Mouse (Mus musculus) liver, embryonic 16.5 days (tissue): ENCODE results near the gene Apoh. TPM values are rescaled to one million over a fixed set of nuclear protein-coding genes. Genes with fewer than 3 reads are reported as not detected.

ENCODE experiments used
- ATAC-seq: fragments of 200-750 bp; cut with Nextera tagmentation; 2 replicates; pipeline ENCODE4 v1.8.0; 2017; ENCODE audit warnings: low read depth, mild to moderate bottlenecking, moderate number of reproducible peaks, moderate library complexity
- H3K27ac ChIP-seq: fragments of 300-500 bp; sonication (generic); 2 replicates; pipeline ENCODE4 v1.5.1; 2014; ENCODE audit warnings: mild to moderate bottlenecking, low read length
- H3K27me3 ChIP-seq: fragments of 300-500 bp; sonication (generic); 2 replicates; pipeline ENCODE4 v1.6.1; 2014; ENCODE audit warnings: low read depth, low read length, mixed read lengths; ENCODE audit not compliant: control insufficient read depth, insufficient read depth
- H3K36me3 ChIP-seq: fragments of 300-500 bp; sonication (generic); 2 replicates; pipeline ENCODE4 v1.6.1; 2014; ENCODE audit warnings: mild to moderate bottlenecking; ENCODE audit not compliant: control insufficient read depth, insufficient read depth
- H3K4me1 ChIP-seq: fragments of 300-500 bp; sonication (generic); 2 replicates; pipeline ENCODE4 v1.6.1; 2014; ENCODE audit warnings: low read depth, low read length, mixed read lengths; ENCODE audit not compliant: control insufficient read depth
- H3K4me2 ChIP-seq: fragments of 300-500 bp; sonication (generic); 2 replicates; pipeline ENCODE4 v1.6.1; 2014; ENCODE audit warnings: low read depth, low read length, mixed read lengths
- H3K4me3 ChIP-seq: fragments of 300-500 bp; sonication (generic); 2 replicates; pipeline ENCODE4 v1.5.1; 2014; ENCODE audit warnings: low read depth, mild to moderate bottlenecking, low read length
- H3K9ac ChIP-seq: fragments of 300-500 bp; sonication (generic); 2 replicates; pipeline ENCODE4 v1.6.1; 2014; ENCODE audit warnings: low read depth, low read length
- H3K9me3 ChIP-seq: fragments of 300-500 bp; sonication (generic); replicated peaks from 2 replicates; pipeline ENCODE4 v1.6.1; 2016; ENCODE audit warnings: low read length; ENCODE audit not compliant: control insufficient read depth
- WGBS: fragments of 180-500 bp; shearing (Covaris S2); extraction: QIAGEN DNeasy Blood & Tissue Kit; methylation state at CpG from one replicate; pipeline ENCODE4 v1.1.7; 2014; ENCODE audit not compliant: insufficient replicate concordance; 5-methylcytosine and 5-hydroxymethylcytosine counted together
- polyA plus RNA-seq: library from polyadenylated mRNA; unstranded; fragments of >200 nt; fragmentation: Nextera tagmentation; extraction: Ambion mirVana; gene quantifications from 2 replicates; pipeline ENCODE4 v1.2.1, GENCODE M21; 2015

Gene Apoh
- polyA plus RNA-seq, 1 experiment from 2014 or later: 1,131 TPM

- Histone ChIP-seq H3K4me2 (no peak overlapping the region), H3K27me3 (no peaks in the 10 kb centered on the region), H3K4me3 (no peak overlapping the region), H3K36me3 (no peaks in the 10 kb centered on the region), H3K9ac (no peak overlapping the region), H3K9me3 (no peaks in the 10 kb centered on the region), H3K4me1 (no peaks in the 10 kb centered on the region), H3K27ac (no peak overlapping the region)
- WGBS: 18% methylated on average over 1 of the region's 1 CpGs
- no peak for ATAC-seq
Measured at GRCm38 (mm10) chr11:108418540-108418939, 75.4 kb downstream of the Apoh start.

- Histone ChIP-seq H3K9me3 (no peaks in the 10 kb centered on the region), H3K4me2 (no peak overlapping the region), H3K27me3 (peaks cover 2% of the 10 kb centered on the region; the same call in 1 of the 2 replicates), H3K27ac (no peak overlapping the region), H3K9ac (no peak overlapping the region), H3K4me1 (no peaks in the 10 kb centered on the region), H3K36me3 (no peaks in the 10 kb centered on the region), H3K4me3 (no peak overlapping the region)
- 55% methylated on average over 6 of the region's 6 CpGs for WGBS
- no peak for ATAC-seq
Measured at GRCm38 (mm10) chr11:108419242-108419641, 76.1 kb downstream of the Apoh start.

- 42% methylated on average over 4 of the region's 4 CpGs for WGBS
- Histone ChIP-seq H3K27ac (no peak overlapping the region), H3K36me3 (no peaks in the 10 kb centered on the region), H3K9ac (no peak overlapping the region), H3K4me3 (no peak overlapping the region), H3K4me1 (peaks cover 3% of the 10 kb centered on the region; the same call in 1 of the 2 replicates), H3K27me3 (peaks cover 14% of the 10 kb centered on the region), H3K4me2 (no peak overlapping the region), H3K9me3 (no peaks in the 10 kb centered on the region)
- ATAC-seq: no peak
Measured at GRCm38 (mm10) chr11:108420751-108421150, 77.6 kb downstream of the Apoh start.

GRCm38 (mm10) chr11:108423221-108423620 is 80.1 kb downstream of the Apoh start:
- H3K4me2 ChIP-seq: no peak overlapping the region
- H3K4me3 ChIP-seq: no peak overlapping the region
- H3K9ac ChIP-seq: no peak overlapping the region
- H3K9me3 ChIP-seq: no peaks in the 10 kb centered on the region
- H3K4me1 ChIP-seq: peaks cover 3% of the 10 kb centered on the region; the same call in 1 of the 2 replicates
- WGBS: 64% methylated on average over 7 of the region's 7 CpGs
- H3K27me3 ChIP-seq: peaks cover 16% of the 10 kb centered on the region
- no peaks in the 10 kb centered on the region for H3K36me3 ChIP-seq
- H3K27ac ChIP-seq: no peak overlapping the region
- ATAC-seq: no peak

- no peak overlapping the region for H3K27ac ChIP-seq
- H3K4me1 ChIP-seq: peaks cover 3% of the 10 kb centered on the region; the same call in 1 of the 2 replicates
- no peaks in the 10 kb centered on the region for H3K36me3 ChIP-seq
- peaks cover 16% of the 10 kb centered on the region for H3K27me3 ChIP-seq
- H3K4me3 ChIP-seq: no peak overlapping the region
- H3K9ac ChIP-seq: no peak overlapping the region
- no peak for ATAC-seq
- peak overlapping the region; percentile 65; the same call in 1 of the 2 replicates for H3K4me2 ChIP-seq
- 18% methylated on average over 5 of the region's 5 CpGs for WGBS
- H3K9me3 ChIP-seq: no peaks in the 10 kb centered on the region
Measured at GRCm38 (mm10) chr11:108424111-108424510, 81.0 kb downstream of the Apoh start.

GRCm38 (mm10) chr11:108424889-108425591 is 81.9 kb downstream of the Apoh start, which contains the start of gene Cep112:
TSS of gene Cep112 (plus strand) at chr11:108425192.
- H3K27ac ChIP-seq: no peak within 1 kb of the TSS
- no peaks in the 10 kb centered on the region for H3K9me3 ChIP-seq
- peaks cover 3% of the 10 kb centered on the region; the same call in 1 of the 2 replicates for H3K4me1 ChIP-seq
- peak within 1 kb of the TSS; percentile 65 for H3K4me2 ChIP-seq
- H3K27me3 ChIP-seq: peaks cover 16% of the 10 kb centered on the region
- peak; percentile 93 for ATAC-seq
- H3K9ac ChIP-seq: peak within 1 kb of the TSS; percentile 59
- H3K4me3 ChIP-seq: peak within 1 kb of the TSS; percentile 63
- H3K36me3 ChIP-seq: no peaks in the 10 kb centered on the region
- WGBS: under 1% methylated on average over 60 of the region's 61 CpGs

GRCm38 (mm10) chr11:108425592-108425921 is 82.4 kb downstream of the Apoh start:
- 11% methylated on average over 14 of the region's 14 CpGs for WGBS
- H3K27ac ChIP-seq: no peak overlapping the region
- no peaks in the 10 kb centered on the region for H3K36me3 ChIP-seq
- peak overlapping the region; percentile 59 for H3K9ac ChIP-seq
- H3K4me1 ChIP-seq: peaks cover 3% of the 10 kb centered on the region; the same call in 1 of the 2 replicates
- peak overlapping the region; percentile 63 for H3K4me3 ChIP-seq
- ATAC-seq: no peak; the same call in 1 of the 2 replicates
- peak overlapping the region; percentile 65 for H3K4me2 ChIP-seq
- H3K27me3 ChIP-seq: peaks cover 16% of the 10 kb centered on the region
- no peaks in the 10 kb centered on the region for H3K9me3 ChIP-seq

GRCm38 (mm10) chr11:108426086-108426485 is 82.9 kb downstream of the Apoh start:
- Histone ChIP-seq H3K4me1 (peaks cover 3% of the 10 kb centered on the region; the same call in 1 of the 2 replicates), H3K4me3 (no peak overlapping the region), H3K27ac (no peak overlapping the region), H3K9ac (no peak overlapping the region), H3K36me3 (no peaks in the 10 kb centered on the region), H3K9me3 (no peaks in the 10 kb centered on the region), H3K27me3 (peaks cover 16% of the 10 kb centered on the region), H3K4me2 (no peak overlapping the region)
- no peak for ATAC-seq
- 73% methylated on average over 3 of the region's 3 CpGs for WGBS

GRCm38 (mm10) chr11:108427191-108427590 is 84.0 kb downstream of the Apoh start:
- no peak overlapping the region for H3K4me3 ChIP-seq
- no peak overlapping the region for H3K9ac ChIP-seq
- no peaks in the 10 kb centered on the region for H3K36me3 ChIP-seq
- no peak overlapping the region for H3K27ac ChIP-seq
- ATAC-seq: no peak
- H3K27me3 ChIP-seq: peaks cover 16% of the 10 kb centered on the region
- H3K4me1 ChIP-seq: peaks cover 3% of the 10 kb centered on the region; the same call in 1 of the 2 replicates
- no peak overlapping the region for H3K4me2 ChIP-seq
- no peaks in the 10 kb centered on the region for H3K9me3 ChIP-seq
- WGBS: 53% methylated on average over 6 of the region's 6 CpGs
